Mouse (Mus musculus) hindbrain, embryonic 10.5 days (tissue): Measurements from ENCODE around the gene Mettl1. TPM values are rescaled to one million over a fixed set of nuclear protein-coding genes. Genes with fewer than 3 reads are reported as not detected.

Source experiments
- DNase-seq: peaks from one replicate; pipeline ENCODE4 v3.0.0-alpha.2; 2017; ENCODE audit warnings: low spot score
- H3K27ac ChIP-seq: fragments of 300-500 bp; sonication (generic); 2 replicates; pipeline ENCODE4 v1.5.1; 2016; ENCODE audit warnings: mild to moderate bottlenecking, moderate library complexity
- H3K27me3 ChIP-seq: fragments of 300-500 bp; sonication (generic); 2 replicates; pipeline ENCODE4 v1.6.1; 2016; ENCODE audit warnings: mild to moderate bottlenecking; ENCODE audit not compliant: poor library complexity, insufficient read depth, severe bottlenecking
- H3K36me3 ChIP-seq: fragments of 300-500 bp; sonication (generic); 2 replicates; pipeline ENCODE4 v1.6.1; 2016; ENCODE audit warnings: mild to moderate bottlenecking, moderate library complexity
- H3K4me1 ChIP-seq: fragments of 300-500 bp; sonication (generic); replicated peaks from 2 replicates; pipeline ENCODE4 v1.6.1; 2016; ENCODE audit warnings: mild to moderate bottlenecking
- H3K4me3 ChIP-seq: fragments of 300-500 bp; sonication (generic); 2 replicates; pipeline ENCODE4 v1.5.1; 2016; ENCODE audit warnings: mild to moderate bottlenecking, moderate library complexity
- H3K9me3 ChIP-seq: fragments of 300-500 bp; sonication (generic); 2 replicates; pipeline ENCODE4 v1.6.1; 2016; ENCODE audit warnings: mild to moderate bottlenecking, moderate library complexity
- WGBS: fragments of 180-500 bp; shearing (Covaris S2); methylation state at CpG from one replicate; pipeline ENCODE4 v1.1.7; 2016; 5-methylcytosine and 5-hydroxymethylcytosine counted together
- polyA plus RNA-seq: library from polyadenylated mRNA; unstranded; fragments of >200 nt; fragmentation: Nextera tagmentation; extraction: Ambion mirVana; gene quantifications from 2 replicates; pipeline ENCODE4 v1.2.1, GENCODE M21; 2016

Mettl1 gene
- 39.2 and 51.0 TPM in 2 replicates for polyA plus RNA-seq

GRCm38 (mm10) chr10:127041274-127041766, at the start of gene Mettl1, which contains the start of gene Eef1akmt3:
Mettl1 (plus strand) TSS chr10:127041414.
Eef1akmt3 (minus strand) TSS chr10:127041513.
- DNase-seq, result peak; percentile 66
- Histone ChIP-seq H3K4me1 (peaks cover 24% of the 10 kb centered on the region), H3K27me3 (peaks cover 18% of the 10 kb centered on the region), H3K4me3 (peak within 1 kb of the TSS; percentile 83), H3K27ac (peak within 1 kb of the TSS; percentile 89), H3K9me3 (no peaks in the 10 kb centered on the region), H3K36me3 (peaks cover 28% of the 10 kb centered on the region)
- WGBS, result under 1% methylated on average over 28 of the region's 28 CpGs

GRCm38 (mm10) chr10:126991676-126992075, 49.5 kb upstream of the Mettl1 start:
- Histone ChIP-seq H3K36me3 (peaks cover 58% of the 10 kb centered on the region), H3K9me3 (no peaks in the 10 kb centered on the region), H3K27ac (no peak overlapping the region), H3K27me3 (no peaks in the 10 kb centered on the region), H3K4me3 (no peak overlapping the region), H3K4me1 (peaks cover 30% of the 10 kb centered on the region)
- WGBS, result 80% methylated on average over 3 of the region's 3 CpGs
- DNase-seq, result no peak

GRCm38 (mm10) chr10:126993621-126994020, 47.6 kb upstream of the Mettl1 start:
- Histone ChIP-seq H3K36me3 (peaks cover 71% of the 10 kb centered on the region), H3K4me3 (no peak overlapping the region), H3K27me3 (no peaks in the 10 kb centered on the region), H3K4me1 (peaks cover 11% of the 10 kb centered on the region), H3K27ac (no peak overlapping the region), H3K9me3 (no peaks in the 10 kb centered on the region)
- 96% methylated on average over 3 of the region's 3 CpGs for WGBS
- no peak for DNase-seq

GRCm38 (mm10) chr10:126997340-126998113, 43.7 kb upstream of the Mettl1 start:
- peaks cover 71% of the 10 kb centered on the region for H3K36me3 ChIP-seq
- no peak for DNase-seq
- 79% methylated on average over 13 of the region's 13 CpGs for WGBS
- no peaks in the 10 kb centered on the region for H3K9me3 ChIP-seq
- no peak overlapping the region for H3K4me3 ChIP-seq
- no peaks in the 10 kb centered on the region for H3K27me3 ChIP-seq
- no peak overlapping the region for H3K27ac ChIP-seq
- H3K4me1 ChIP-seq, result no peaks in the 10 kb centered on the region; the same call in 1 of the 2 replicates

- Histone ChIP-seq H3K27me3 (no peaks in the 10 kb centered on the region), H3K36me3 (peaks cover 41% of the 10 kb centered on the region), H3K9me3 (no peaks in the 10 kb centered on the region), H3K4me1 (peaks cover 10% of the 10 kb centered on the region; the same call in 1 of the 2 replicates), H3K4me3 (no peak within 1 kb of the TSS), H3K27ac (no peak within 1 kb of the TSS)
- DNase-seq, result no peak
- 89% methylated on average over 5 of the region's 5 CpGs for WGBS
These were observed 40.7 kb upstream of the Mettl1 start, which contains the start of gene Avil for GRCm38 (mm10) chr10:127000529-127000928. Avil (plus strand) TSS chr10:127000709.

GRCm38 (mm10) chr10:127001297-127001696, 39.9 kb upstream of the Mettl1 start:
- Histone ChIP-seq H3K36me3 (peaks cover 33% of the 10 kb centered on the region), H3K27ac (no peak overlapping the region), H3K4me1 (peaks cover 11% of the 10 kb centered on the region; the same call in 1 of the 2 replicates), H3K27me3 (no peaks in the 10 kb centered on the region), H3K4me3 (no peak overlapping the region), H3K9me3 (no peaks in the 10 kb centered on the region)
- WGBS, result 87% methylated on average over 9 of the region's 9 CpGs
- DNase-seq, result no peak

GRCm38 (mm10) chr10:127002056-127002455, 39.2 kb upstream of the Mettl1 start:
- WGBS, result 81% methylated on average over 1 of the region's 1 CpGs
- no peak overlapping the region for H3K27ac ChIP-seq
- no peak for DNase-seq
- no peaks in the 10 kb centered on the region for H3K27me3 ChIP-seq
- peaks cover 32% of the 10 kb centered on the region for H3K36me3 ChIP-seq
- peaks cover 15% of the 10 kb centered on the region; the same call in 1 of the 2 replicates for H3K4me1 ChIP-seq
- no peaks in the 10 kb centered on the region for H3K9me3 ChIP-seq
- no peak overlapping the region for H3K4me3 ChIP-seq

GRCm38 (mm10) chr10:127002765-127003164, 38.4 kb upstream of the Mettl1 start:
- Histone ChIP-seq H3K4me3 (no peak overlapping the region), H3K36me3 (peaks cover 25% of the 10 kb centered on the region), H3K27ac (no peak overlapping the region), H3K27me3 (no peaks in the 10 kb centered on the region), H3K4me1 (peaks cover 16% of the 10 kb centered on the region; the same call in 1 of the 2 replicates), H3K9me3 (no peaks in the 10 kb centered on the region)
- 91% methylated on average over 5 of the region's 5 CpGs for WGBS
- DNase-seq, result no peak

GRCm38 (mm10) chr10:127003334-127003733, 37.9 kb upstream of the Mettl1 start:
- Histone ChIP-seq H3K27ac (0 out of 2 replicates have a peak overlapping the region, but pooled peaks have one; percentile 4), H3K4me3 (no peak overlapping the region), H3K4me1 (peaks cover 19% of the 10 kb centered on the region; the same call in 1 of the 2 replicates), H3K27me3 (no peaks in the 10 kb centered on the region), H3K36me3 (peaks cover 19% of the 10 kb centered on the region), H3K9me3 (no peaks in the 10 kb centered on the region)
- DNase-seq, result no peak
- WGBS, result 84% methylated on average over 8 of the region's 8 CpGs

- Histone ChIP-seq H3K9me3 (no peaks in the 10 kb centered on the region), H3K4me1 (peaks cover 19% of the 10 kb centered on the region; the same call in 1 of the 2 replicates), H3K36me3 (peaks cover 15% of the 10 kb centered on the region), H3K27me3 (no peaks in the 10 kb centered on the region), H3K4me3 (no peak overlapping the region), H3K27ac (0 out of 2 replicates have a peak overlapping the region, but pooled peaks have one; percentile 4)
- WGBS, result 76% methylated on average over 7 of the region's 7 CpGs
- no peak for DNase-seq
These were observed 37.4 kb upstream of the Mettl1 start for GRCm38 (mm10) chr10:127003806-127004205.

GRCm38 (mm10) chr10:127016488-127016887, 24.7 kb upstream of the Mettl1 start:
- Histone ChIP-seq H3K9me3 (no peaks in the 10 kb centered on the region), H3K4me3 (no peak overlapping the region), H3K27me3 (no peaks in the 10 kb centered on the region), H3K27ac (no peak overlapping the region), H3K36me3 (peaks cover 6% of the 10 kb centered on the region), H3K4me1 (peaks cover 6% of the 10 kb centered on the region; the same call in 1 of the 2 replicates)
- WGBS, result 65% methylated on average over 5 of the region's 5 CpGs
- DNase-seq, result no peak

- H3K9me3 ChIP-seq, result no peaks in the 10 kb centered on the region
- no peaks in the 10 kb centered on the region for H3K27me3 ChIP-seq
- no peak for DNase-seq
- H3K4me3 ChIP-seq, result no peak overlapping the region
- H3K27ac ChIP-seq, result no peak overlapping the region
- peaks cover 6% of the 10 kb centered on the region; the same call in 1 of the 2 replicates for H3K4me1 ChIP-seq
- WGBS, result 26% methylated on average over 2 of the region's 2 CpGs
- peaks cover 12% of the 10 kb centered on the region for H3K36me3 ChIP-seq
These were observed 24.1 kb upstream of the Mettl1 start for GRCm38 (mm10) chr10:127017071-127017470.

- no peak for DNase-seq
- 85% methylated on average over 16 of the region's 16 CpGs for WGBS
- no peaks in the 10 kb centered on the region for H3K27me3 ChIP-seq
These were observed 22.8 kb upstream of the Mettl1 start for GRCm38 (mm10) chr10:127018422-127018821.

More at GRCm38 (mm10) chr10:127018422-127018821, 22.8 kb upstream of the Mettl1 start:
- Histone ChIP-seq H3K9me3 (no peaks in the 10 kb centered on the region), H3K27ac (no peak overlapping the region), H3K4me3 (no peak overlapping the region), H3K36me3 (peaks cover 25% of the 10 kb centered on the region), H3K4me1 (peaks cover 6% of the 10 kb centered on the region; the same call in 1 of the 2 replicates)
